Mouse (Mus musculus) neutrophil, adult 5-6 weeks (primary cell): ENCODE results near the gene Psat1. TPM values are rescaled to one million over a fixed set of nuclear protein-coding genes. Genes with fewer than 3 reads are reported as not detected.

ENCODE experiments used
- ATAC-seq: fragments of 151-379, 151-347 bp; 2 replicates; pipeline ENCODE4 v1.8.0; 2017; ENCODE audit warnings: mild to moderate bottlenecking, moderate TSS enrichment; ENCODE audit not compliant: insufficient number of reproducible peaks, poor library complexity, low FRiP score, severe bottlenecking; ENCODE audit errors: extremely low read depth
- total RNA-seq: library from RNA; stranded (forward); fragments of 200-1000 nt; gene quantifications from 2 replicates; pipeline ENCODE4 v1.2.3, GENCODE M21; 2017

The Psat1 gene
- total RNA-seq, 1 experiment from 2014 or later: 3.5 TPM

- no peak for ATAC-seq
Observed at GRCm38 (mm10) chr19:15941399-15941798, 5.7 kb downstream of the Psat1 start.

GRCm38 (mm10) chr19:15925719-15926045 lies 21.5 kb downstream of the Psat1 start:
- no peak for ATAC-seq

- ATAC-seq: peak; percentile 96
Observed at GRCm38 (mm10) chr19:15924866-15925718, 22.0 kb downstream of the Psat1 start.

GRCm38 (mm10) chr19:15924181-15924865 lies 22.8 kb downstream of the Psat1 start:
- peak; percentile 24; the same call in 1 of the 2 replicates for ATAC-seq

- no peak for ATAC-seq
Observed at GRCm38 (mm10) chr19:15923426-15923825, 23.7 kb downstream of the Psat1 start.

GRCm38 (mm10) chr19:15919336-15919735 lies 27.8 kb downstream of the Psat1 start:
- ATAC-seq: no peak

GRCm38 (mm10) chr19:15918111-15918510 lies 29.0 kb downstream of the Psat1 start:
- no peak for ATAC-seq

- no peak for ATAC-seq
Observed at GRCm38 (mm10) chr19:15913249-15913997, 33.7 kb downstream of the Psat1 start.

GRCm38 (mm10) chr19:15911441-15911840 lies 35.7 kb downstream of the Psat1 start:
- ATAC-seq: no peak

- no peak for ATAC-seq
Observed at GRCm38 (mm10) chr19:15910987-15911386, 36.1 kb downstream of the Psat1 start.

GRCm38 (mm10) chr19:15910488-15910887 lies 36.6 kb downstream of the Psat1 start:
- ATAC-seq: no peak

GRCm38 (mm10) chr19:15908016-15908415 lies 39.1 kb downstream of the Psat1 start:
- ATAC-seq: no peak

- ATAC-seq: no peak
Observed at GRCm38 (mm10) chr19:15904734-15905133, 42.4 kb downstream of the Psat1 start.

GRCm38 (mm10) chr19:15903508-15904480 lies 43.3 kb downstream of the Psat1 start:
- peak; percentile 82 for ATAC-seq

GRCm38 (mm10) chr19:15895681-15896080 lies 51.5 kb downstream of the Psat1 start:
- ATAC-seq: no peak

GRCm38 (mm10) chr19:15892146-15892545 lies 55.0 kb downstream of the Psat1 start:
- no peak for ATAC-seq

GRCm38 (mm10) chr19:15888466-15888865 lies 58.7 kb downstream of the Psat1 start:
- no peak for ATAC-seq

GRCm38 (mm10) chr19:15882705-15883426 lies 64.3 kb downstream of the Psat1 start:
- ATAC-seq: peak; percentile 94
